Mouse (Mus musculus) ovary, postnatal 10 days (tissue): ENCODE data around the gene Sucnr1.

Source experiments
- DNase-seq: peaks from one replicate; pipeline ENCODE4 v3.0.0; 2022; ENCODE audit warnings: low spot score

Sucnr1 gene

GRCm38 (mm10) chr3:60111889-60112646 is 30.4 kb downstream of the Sucnr1 start:
- DNase-seq: no peak

- no peak for DNase-seq
Measured at GRCm38 (mm10) chr3:60114571-60114970, 32.9 kb downstream of the Sucnr1 start.

GRCm38 (mm10) chr3:60121449-60121848 is 39.8 kb downstream of the Sucnr1 start:
- no peak for DNase-seq

GRCm38 (mm10) chr3:60123859-60124794 is 42.5 kb downstream of the Sucnr1 start:
- no peak for DNase-seq

GRCm38 (mm10) chr3:60126564-60126963 is 44.9 kb downstream of the Sucnr1 start:
- no peak for DNase-seq

- no peak for DNase-seq
Measured at GRCm38 (mm10) chr3:60128282-60128681, 46.6 kb downstream of the Sucnr1 start.

- DNase-seq: no peak
Measured at GRCm38 (mm10) chr3:60135801-60136200, 54.1 kb downstream of the Sucnr1 start.
